Mouse (Mus musculus) myocyte (in vitro differentiated cells): ENCODE results near the gene Nol4l. TPM values are rescaled to one million over a fixed set of nuclear protein-coding genes. Genes with fewer than 3 reads are reported as not detected.

Source experiments
- H3K27me3 ChIP-seq: one replicate; pipeline ENCODE4 v1.6.1; 2011; ENCODE audit not compliant: control insufficient read depth, insufficient read depth, insufficient read length
- H3K36me3 ChIP-seq: one replicate; pipeline ENCODE4 v1.6.1; 2011; ENCODE audit not compliant: control insufficient read depth, insufficient read depth
- H3K4me2 ChIP-seq: one replicate; pipeline ENCODE4 v1.6.1; 2011; ENCODE audit warnings: low read depth, control low read depth
- H3K4me3 ChIP-seq: one replicate; pipeline ENCODE4 v1.5.1; 2011; ENCODE audit warnings: mild to moderate bottlenecking, control low read depth, moderate library complexity
- H3K79me2 ChIP-seq: one replicate; pipeline ENCODE4 v1.6.1; 2011; ENCODE audit not compliant: control insufficient read depth, insufficient read depth
- H3ac ChIP-seq: one replicate; pipeline ENCODE4 v1.6.1; 2011; ENCODE audit not compliant: control insufficient read depth, insufficient read length
- CEBPB ChIP-seq: IDR thresholded peaks from 2 replicates; pipeline ENCODE4 v1.6.1; 2011; ENCODE audit warnings: mild to moderate bottlenecking, moderate library complexity; ENCODE audit not compliant: poor library complexity, insufficient read depth, severe bottlenecking
- E2F4 ChIP-seq: IDR thresholded peaks from one replicate; pipeline ENCODE4 v1.6.1; 2011; ENCODE audit warnings: mild to moderate bottlenecking, control low read depth, moderate library complexity; ENCODE audit not compliant: insufficient read depth
- MAX ChIP-seq: IDR thresholded peaks from one replicate; pipeline ENCODE4 v1.6.1; 2011; ENCODE audit warnings: low read depth, mild to moderate bottlenecking, control low read depth
- MYOD1 ChIP-seq, 3 experiments: IDR thresholded peaks; one replicate each; pipeline ENCODE4 v1.6.1; 2011; ENCODE audit warnings: control low read depth in 2 of 3, low read depth in 2 of 3, mild to moderate bottlenecking in 2 of 3, moderate library complexity in 1 of 3; ENCODE audit not compliant: insufficient read length in 2 of 3, control insufficient read depth in 1 of 3
- MYOG ChIP-seq, 3 experiments: IDR thresholded peaks; one replicate each; pipeline ENCODE4 v1.6.1; 2011; ENCODE audit warnings: control low read depth in 2 of 3, low read depth in 2 of 3, mild to moderate bottlenecking in 2 of 3; ENCODE audit not compliant: insufficient read length in 2 of 3, control insufficient read depth in 1 of 3, insufficient read depth in 1 of 3
- POLR2A ChIP-seq: IDR thresholded peaks from one replicate; pipeline ENCODE4 v1.6.1; 2011; ENCODE audit warnings: low read depth, mild to moderate bottlenecking, control low read depth, moderate library complexity; ENCODE audit not compliant: insufficient read length
- POLR2AphosphoS2 ChIP-seq: IDR thresholded peaks from one replicate; pipeline ENCODE4 v1.6.1; 2011; ENCODE audit warnings: low read depth, control low read depth; ENCODE audit not compliant: insufficient read length
- REST ChIP-seq: IDR thresholded peaks from one replicate; pipeline ENCODE4 v1.6.1; 2011; ENCODE audit warnings: mild to moderate bottlenecking, control low read depth, moderate library complexity; ENCODE audit not compliant: insufficient read depth, insufficient read length
- SRF ChIP-seq: IDR thresholded peaks from one replicate; pipeline ENCODE4 v1.6.1; 2011; ENCODE audit warnings: low read depth; ENCODE audit not compliant: control insufficient read depth, insufficient read length
- TCF12 ChIP-seq: IDR thresholded peaks from one replicate; pipeline ENCODE4 v1.6.1; 2011; ENCODE audit warnings: mild to moderate bottlenecking, control low read depth; ENCODE audit not compliant: poor library complexity, insufficient read depth, severe bottlenecking
- TCF3 ChIP-seq: IDR thresholded peaks from one replicate; pipeline ENCODE4 v1.6.1; 2011; ENCODE audit warnings: low read depth, control low read depth; ENCODE audit not compliant: insufficient read length
- USF1 ChIP-seq: IDR thresholded peaks from one replicate; pipeline ENCODE4 v1.6.1; 2011; ENCODE audit warnings: low read depth, mild to moderate bottlenecking, control low read depth, moderate library complexity
- polyA plus RNA-seq: library from polyadenylated mRNA; unstranded; fragments of >200 nt; fragmentation: generic; extraction: Trizol; gene quantifications from one replicate; pipeline ENCODE4 v1.2.1, GENCODE M21; 2012; ENCODE audit warnings: missing spikeins

Nol4l gene
- polyA plus RNA-seq, 1 experiment = 0.44 TPM

- H3K4me3 ChIP-seq = no peak overlapping the region
- TF ChIP-seq POLR2AphosphoS2 = no peak
- TF ChIP-seq CEBPB = no peak
- TF ChIP-seq SRF = no peak
- TF ChIP-seq MAX = no peak
- TF ChIP-seq MYOD1 (IDR thresholded peaks at IDR 0.05; ENCODE audit: control insufficient read depth in 1 of 3, insufficient read length in 2 of 3, low read depth in 2 of 3) = no peak
- TF ChIP-seq USF1 = no peak
- no peak for TF ChIP-seq REST
- TF ChIP-seq TCF3 = no peak
- no peak for TF ChIP-seq TCF12
- TF ChIP-seq E2F4 = no peak
- no peak for TF ChIP-seq MYOG (IDR thresholded peaks at IDR 0.05; ENCODE audit: control insufficient read depth in 1 of 3, insufficient read depth in 1 of 3, insufficient read length in 2 of 3, low read depth in 2 of 3)
- TF ChIP-seq POLR2A = no peak
- no peak overlapping the region for H3K4me2 ChIP-seq
- H3ac ChIP-seq = no peak overlapping the region
- H3K36me3 ChIP-seq = no peaks in the 10 kb centered on the region
- peaks cover 30% of the 10 kb centered on the region for H3K27me3 ChIP-seq
- no peaks in the 10 kb centered on the region for H3K79me2 ChIP-seq
Observed at GRCm38 (mm10) chr2:153523656-153524055, 6.1 kb downstream of the Nol4l start.

- no peaks in the 10 kb centered on the region for H3K36me3 ChIP-seq
- H3K79me2 ChIP-seq = no peaks in the 10 kb centered on the region
- H3K27me3 ChIP-seq = peaks cover 25% of the 10 kb centered on the region
- H3ac ChIP-seq = no peak overlapping the region
- no peak overlapping the region for H3K4me2 ChIP-seq
- TF ChIP-seq SRF = no peak
- no peak for TF ChIP-seq USF1
- no peak for TF ChIP-seq MAX
- no peak for TF ChIP-seq TCF3
- TF ChIP-seq POLR2AphosphoS2 = no peak
- no peak for TF ChIP-seq TCF12
- no peak for TF ChIP-seq CEBPB
- no peak for TF ChIP-seq MYOD1 (IDR thresholded peaks at IDR 0.05; ENCODE audit: control insufficient read depth in 1 of 3, insufficient read length in 2 of 3, low read depth in 2 of 3)
- no peak for TF ChIP-seq E2F4
- no peak for TF ChIP-seq MYOG (IDR thresholded peaks at IDR 0.05; ENCODE audit: control insufficient read depth in 1 of 3, insufficient read depth in 1 of 3, insufficient read length in 2 of 3, low read depth in 2 of 3)
- TF ChIP-seq POLR2A = no peak
- no peak for TF ChIP-seq REST
- no peak overlapping the region for H3K4me3 ChIP-seq
Observed at GRCm38 (mm10) chr2:153523143-153523542, 6.6 kb downstream of the Nol4l start.

- Histone ChIP-seq H3K36me3 (no peaks in the 10 kb centered on the region), H3K79me2 (no peaks in the 10 kb centered on the region), H3K27me3 (peaks cover 17% of the 10 kb centered on the region), H3ac (no peak overlapping the region), H3K4me3 (no peak overlapping the region), H3K4me2 (no peak overlapping the region)
- TF ChIP-seq MAX (no peak), E2F4 (no peak), POLR2AphosphoS2 (no peak), POLR2A (no peak), TCF12 (no peak), MYOD1 (IDR thresholded peaks at IDR 0.05; ENCODE audit: control insufficient read depth in 1 of 3, insufficient read length in 2 of 3, low read depth in 2 of 3) (no peak), MYOG (IDR thresholded peaks at IDR 0.05; ENCODE audit: control insufficient read depth in 1 of 3, insufficient read depth in 1 of 3, insufficient read length in 2 of 3, low read depth in 2 of 3) (no peak), TCF3 (no peak), USF1 (no peak), CEBPB (no peak), SRF (no peak), REST (no peak)
Observed at GRCm38 (mm10) chr2:153522270-153522669, 7.5 kb downstream of the Nol4l start.

- H3K27me3 ChIP-seq = peaks cover 11% of the 10 kb centered on the region
- H3K79me2 ChIP-seq = no peaks in the 10 kb centered on the region
- H3K4me3 ChIP-seq = no peak overlapping the region
- H3ac ChIP-seq = no peak overlapping the region
- H3K36me3 ChIP-seq = no peaks in the 10 kb centered on the region
- no peak for TF ChIP-seq MYOG (IDR thresholded peaks at IDR 0.05; ENCODE audit: control insufficient read depth in 1 of 3, insufficient read depth in 1 of 3, insufficient read length in 2 of 3, low read depth in 2 of 3)
- no peak for TF ChIP-seq POLR2A
- no peak for TF ChIP-seq REST
- no peak for TF ChIP-seq USF1
- no peak for TF ChIP-seq MYOD1 (IDR thresholded peaks at IDR 0.05; ENCODE audit: control insufficient read depth in 1 of 3, insufficient read length in 2 of 3, low read depth in 2 of 3)
- TF ChIP-seq E2F4 = no peak
- no peak for TF ChIP-seq TCF3
- TF ChIP-seq CEBPB = no peak
- TF ChIP-seq TCF12 = no peak
- TF ChIP-seq POLR2AphosphoS2 = no peak
- TF ChIP-seq MAX = no peak
- no peak for TF ChIP-seq SRF
- no peak overlapping the region for H3K4me2 ChIP-seq
Observed at GRCm38 (mm10) chr2:153520057-153520456, 9.7 kb downstream of the Nol4l start.

GRCm38 (mm10) chr2:153516961-153517360 lies 12.8 kb downstream of the Nol4l start:
- Histone ChIP-seq H3ac (no peak overlapping the region), H3K79me2 (no peaks in the 10 kb centered on the region), H3K27me3 (peaks cover 9% of the 10 kb centered on the region), H3K4me2 (no peak overlapping the region), H3K4me3 (no peak overlapping the region), H3K36me3 (no peaks in the 10 kb centered on the region)
- TF ChIP-seq MAX (no peak), CEBPB (no peak), TCF3 (no peak), REST (no peak), POLR2AphosphoS2 (no peak), MYOG (IDR thresholded peaks at IDR 0.05; ENCODE audit: control insufficient read depth in 1 of 3, insufficient read depth in 1 of 3, insufficient read length in 2 of 3, low read depth in 2 of 3) (no peak), SRF (no peak), USF1 (no peak), E2F4 (no peak), TCF12 (no peak), MYOD1 (IDR thresholded peaks at IDR 0.05; ENCODE audit: control insufficient read depth in 1 of 3, insufficient read length in 2 of 3, low read depth in 2 of 3) (no peak), POLR2A (no peak)
